Mouse (Mus musculus): ENCODE measurements around the gene Uvrag. TPM values are rescaled to one million over a fixed set of nuclear protein-coding genes. Genes with fewer than 3 reads are reported as not detected.

Uvrag gene
- 100 to 1,000 TPM in 25 of 26 experiments, 10 to 100 TPM in 1; 50.7 to 434 (median 284) TPM for total RNA-seq (2018; cell fraction: chromatin; rRNA removed)
- 10 to 100 TPM; 34.5 to 59.0 (median 45.3) TPM for total RNA-seq (2018; cell fraction: cytosol; rRNA removed)
- 100 to 1,000 TPM in 23 of 26 experiments, 10 to 100 TPM in 3; 61.5 to 335 (median 157) TPM for total RNA-seq (2018; cell fraction: nucleus; rRNA removed)
- 29.6 to 32.2 TPM (median 30.1 TPM) in 3 replicates for polyA plus RNA-seq (2018)

GRCm38 (mm10) chr7:99140984-99141918 is at the start of gene Uvrag:
TSS of gene Uvrag (minus strand) at chr7:99141141.
- WGBS (ENCODE audit: missing documents): under 1% methylated on average over 51 of the region's 51 CpGs

GRCm38 (mm10) chr7:99189885-99190284 is 48.9 kb upstream of the Uvrag start:
- Histone ChIP-seq H3K4me3 (ENCODE audit: inconsistent target) (no peak overlapping the region), H3K36me3 (ENCODE audit: inconsistent target) (no peaks in the 10 kb centered on the region), H3K79me2 (ENCODE audit: inconsistent target) (no peaks in the 10 kb centered on the region), H3K27ac (no peak overlapping the region)
- 36% methylated on average over 5 of the region's 5 CpGs for WGBS (ENCODE audit: missing documents)

More at GRCm38 (mm10) chr7:99140984-99141918, at the start of gene Uvrag:
- peak within 1 kb of the TSS; percentile 64 for H3K4me3 ChIP-seq (ENCODE audit: inconsistent target)
- H3K36me3 ChIP-seq (ENCODE audit: inconsistent target): no peaks in the 10 kb centered on the region
- peak within 1 kb of the TSS; percentile 69 for H3K27ac ChIP-seq
- peaks cover 43% of the 10 kb centered on the region for H3K79me2 ChIP-seq (ENCODE audit: inconsistent target)

- no peak overlapping the region for H3K4me3 ChIP-seq (ENCODE audit: inconsistent target)
- H3K27ac ChIP-seq: no peak overlapping the region
- H3K36me3 ChIP-seq (ENCODE audit: inconsistent target): no peaks in the 10 kb centered on the region
- WGBS (ENCODE audit: missing documents): 59% methylated on average over 6 of the region's 6 CpGs
- H3K79me2 ChIP-seq (ENCODE audit: inconsistent target): no peaks in the 10 kb centered on the region
These were observed 47.7 kb upstream of the Uvrag start for GRCm38 (mm10) chr7:99188630-99189029.

GRCm38 (mm10) chr7:99187451-99187850 is 46.5 kb upstream of the Uvrag start:
- no peak overlapping the region for H3K27ac ChIP-seq
- no peaks in the 10 kb centered on the region for H3K79me2 ChIP-seq (ENCODE audit: inconsistent target)
- WGBS (ENCODE audit: missing documents): 96% methylated on average over 5 of the region's 5 CpGs
- no peaks in the 10 kb centered on the region for H3K36me3 ChIP-seq (ENCODE audit: inconsistent target)
- no peak overlapping the region for H3K4me3 ChIP-seq (ENCODE audit: inconsistent target)

- Histone ChIP-seq H3K4me3 (ENCODE audit: inconsistent target) (no peak overlapping the region), H3K79me2 (ENCODE audit: inconsistent target) (no peaks in the 10 kb centered on the region), H3K27ac (no peak overlapping the region), H3K36me3 (ENCODE audit: inconsistent target) (no peaks in the 10 kb centered on the region)
- WGBS (ENCODE audit: missing documents): 89% methylated on average over 3 of the region's 3 CpGs
These were observed 44.5 kb upstream of the Uvrag start for GRCm38 (mm10) chr7:99185405-99185804.

DNA sequence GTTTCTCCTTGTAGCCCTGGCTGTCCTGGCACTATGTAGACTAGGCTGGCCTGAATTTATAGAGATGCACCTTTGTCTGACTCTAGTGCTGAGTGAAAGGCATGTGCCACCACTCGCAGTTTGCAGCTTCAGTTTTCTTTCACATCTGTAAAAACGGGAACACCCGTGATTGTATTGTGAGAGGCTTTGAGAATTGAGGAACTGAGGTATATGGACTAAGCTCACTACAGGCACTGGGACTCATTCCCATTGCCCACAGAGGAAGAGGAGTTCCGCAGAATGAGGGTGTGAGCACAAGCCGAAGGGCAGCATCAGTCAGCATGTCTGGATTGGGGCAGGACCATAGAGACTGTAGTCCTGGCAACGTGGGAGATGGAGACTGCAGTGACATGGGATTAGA is 42.8 kb upstream of the Uvrag start:
- 8% methylated on average over 6 of the region's 6 CpGs for WGBS (ENCODE audit: missing documents)

DNA sequence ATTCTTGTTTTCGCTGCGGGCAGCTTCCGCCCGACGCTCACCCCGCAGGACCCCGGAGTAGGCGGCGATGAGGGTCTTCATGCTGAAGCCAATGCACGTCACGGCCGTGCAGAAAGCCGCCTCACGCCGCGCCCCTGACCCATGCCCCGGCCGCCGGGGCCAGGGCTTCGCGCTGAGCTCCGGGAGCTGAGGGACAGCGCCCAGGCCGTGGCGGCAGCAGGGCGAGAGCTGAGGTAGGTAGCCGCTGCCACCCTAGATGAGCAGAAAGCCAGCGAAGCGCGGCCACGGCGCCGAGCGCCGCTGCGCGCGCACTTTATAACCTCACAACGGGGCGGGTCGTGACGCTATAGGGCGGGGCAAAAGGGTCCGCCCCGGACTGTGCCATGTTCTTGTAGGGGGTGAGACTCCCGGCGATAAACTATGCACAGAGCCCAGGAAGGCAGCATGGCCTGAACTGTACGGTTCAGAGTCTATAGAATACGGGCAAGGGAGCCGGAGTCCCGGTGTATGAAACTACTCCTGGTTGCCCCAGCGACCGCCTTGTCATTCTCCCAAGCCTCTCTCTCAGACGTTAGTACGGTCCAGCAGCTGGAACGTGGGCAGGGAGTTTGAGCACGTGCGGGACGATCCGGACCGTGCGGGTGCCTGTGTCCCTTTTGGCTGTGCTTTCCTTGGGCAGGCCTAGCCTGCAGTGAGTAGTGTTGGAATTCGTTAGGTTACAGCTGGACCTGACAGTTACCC is 41.7 kb upstream of the Uvrag start, which contains the start of gene Dgat2:
Gene Dgat2, minus strand, starts transcription at position 288 of the 741 bp plus-strand sequence.
- H3K4me3 ChIP-seq (ENCODE audit: inconsistent target): peak within 1 kb of the TSS; percentile 14; the same call in 1 of the 2 replicates
- WGBS (ENCODE audit: missing documents): under 1% methylated on average over 46 of the region's 63 CpGs
- no peaks in the 10 kb centered on the region for H3K36me3 ChIP-seq (ENCODE audit: inconsistent target)
- H3K79me2 ChIP-seq (ENCODE audit: inconsistent target): no peaks in the 10 kb centered on the region
- H3K27ac ChIP-seq: peak within 1 kb of the TSS; percentile 77

More for the DNA sequence above, 42.8 kb upstream of the Uvrag start:
- Histone ChIP-seq H3K36me3 (ENCODE audit: inconsistent target) (no peaks in the 10 kb centered on the region), H3K4me3 (ENCODE audit: inconsistent target) (no peak overlapping the region), H3K27ac (no peak overlapping the region), H3K79me2 (ENCODE audit: inconsistent target) (no peaks in the 10 kb centered on the region)

DNA sequence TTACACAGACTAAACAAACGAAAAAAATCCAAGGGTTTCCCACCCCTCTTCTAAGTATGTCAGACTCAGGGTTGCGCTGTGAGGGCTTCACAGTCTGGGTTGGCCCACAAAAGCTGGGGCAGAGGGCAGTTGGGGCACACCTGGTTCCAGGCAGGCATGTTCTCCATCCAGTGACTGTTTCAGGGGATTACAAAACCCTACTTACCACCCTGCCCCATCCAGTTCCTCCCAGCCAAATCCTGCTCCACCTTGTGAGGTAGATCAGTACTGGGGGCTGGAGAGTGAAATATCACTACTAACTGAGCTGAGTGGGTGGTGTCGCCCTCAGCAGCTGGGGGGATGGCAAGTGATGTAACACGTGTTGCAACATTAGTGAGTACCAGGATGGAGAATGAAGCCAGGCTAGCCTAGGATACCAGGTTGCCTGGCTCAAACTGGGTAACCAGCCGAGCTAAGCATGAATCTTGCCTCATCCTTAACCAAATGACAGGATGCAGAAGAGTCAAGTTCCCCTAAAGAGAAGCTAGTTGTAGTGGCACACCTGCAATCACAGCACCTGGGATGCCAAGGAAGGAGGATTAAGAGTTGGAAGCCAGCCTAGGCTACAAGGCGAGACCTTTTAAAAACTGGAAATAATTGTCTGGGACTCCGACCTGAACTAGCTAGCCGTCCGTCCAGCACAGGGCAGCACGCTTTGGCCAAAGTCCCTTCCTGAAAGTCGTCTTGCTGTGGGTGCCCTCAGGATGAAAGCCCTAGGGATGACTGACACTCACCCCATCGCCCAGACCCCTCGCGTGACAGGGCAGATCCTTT is 40.9 kb upstream of the Uvrag start:
- WGBS (ENCODE audit: missing documents): 28% methylated on average over 12 of the region's 14 CpGs
- H3K27ac ChIP-seq: no peak overlapping the region
- no peaks in the 10 kb centered on the region for H3K36me3 ChIP-seq (ENCODE audit: inconsistent target)
- H3K79me2 ChIP-seq (ENCODE audit: inconsistent target): no peaks in the 10 kb centered on the region
- H3K4me3 ChIP-seq (ENCODE audit: inconsistent target): no peak overlapping the region

- no peaks in the 10 kb centered on the region for H3K79me2 ChIP-seq (ENCODE audit: inconsistent target)
- no peak overlapping the region for H3K27ac ChIP-seq
- H3K36me3 ChIP-seq (ENCODE audit: inconsistent target): no peaks in the 10 kb centered on the region
- 63% methylated on average over 1 of the region's 1 CpGs for WGBS (ENCODE audit: missing documents)
- no peak overlapping the region for H3K4me3 ChIP-seq (ENCODE audit: inconsistent target)
These were observed 39.2 kb upstream of the Uvrag start for GRCm38 (mm10) chr7:99180162-99180561.

- H3K27ac ChIP-seq: no peak overlapping the region
- WGBS (ENCODE audit: missing documents): 92% methylated on average over 9 of the region's 9 CpGs
- H3K4me3 ChIP-seq (ENCODE audit: inconsistent target): no peak overlapping the region
- H3K79me2 ChIP-seq (ENCODE audit: inconsistent target): no peaks in the 10 kb centered on the region
- no peaks in the 10 kb centered on the region for H3K36me3 ChIP-seq (ENCODE audit: inconsistent target)
These were observed 38.3 kb upstream of the Uvrag start for GRCm38 (mm10) chr7:99179271-99179670.

- H3K36me3 ChIP-seq (ENCODE audit: inconsistent target): no peaks in the 10 kb centered on the region
- 93% methylated on average over 5 of the region's 5 CpGs for WGBS (ENCODE audit: missing documents)
- H3K4me3 ChIP-seq (ENCODE audit: inconsistent target): no peak overlapping the region
- no peaks in the 10 kb centered on the region for H3K79me2 ChIP-seq (ENCODE audit: inconsistent target)
- no peak overlapping the region for H3K27ac ChIP-seq
These were observed 36.4 kb upstream of the Uvrag start for GRCm38 (mm10) chr7:99177386-99177785.

DNA sequence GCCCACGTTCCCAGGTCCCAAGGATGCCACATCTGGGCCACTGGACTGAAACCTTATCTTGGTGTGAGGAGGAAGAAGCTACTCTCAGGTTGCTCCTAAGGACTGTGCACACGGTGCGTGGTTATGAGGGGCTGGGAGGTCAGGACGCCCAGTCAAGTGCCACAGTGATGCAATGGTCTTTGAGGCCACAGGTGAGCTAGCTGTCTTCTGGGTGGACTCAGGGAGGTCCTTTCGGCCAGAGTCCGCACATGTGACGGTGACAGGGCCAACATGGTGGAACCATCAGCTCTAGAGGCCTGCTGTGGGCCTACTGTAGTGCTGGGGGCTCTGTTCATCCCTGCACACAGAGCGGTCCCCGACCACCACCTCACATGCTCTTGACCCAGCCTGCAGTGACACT is 34.7 kb upstream of the Uvrag start:
- WGBS (ENCODE audit: missing documents): 93% methylated on average over 9 of the region's 9 CpGs
- no peak overlapping the region for H3K27ac ChIP-seq
- H3K36me3 ChIP-seq (ENCODE audit: inconsistent target): no peaks in the 10 kb centered on the region

DNA sequence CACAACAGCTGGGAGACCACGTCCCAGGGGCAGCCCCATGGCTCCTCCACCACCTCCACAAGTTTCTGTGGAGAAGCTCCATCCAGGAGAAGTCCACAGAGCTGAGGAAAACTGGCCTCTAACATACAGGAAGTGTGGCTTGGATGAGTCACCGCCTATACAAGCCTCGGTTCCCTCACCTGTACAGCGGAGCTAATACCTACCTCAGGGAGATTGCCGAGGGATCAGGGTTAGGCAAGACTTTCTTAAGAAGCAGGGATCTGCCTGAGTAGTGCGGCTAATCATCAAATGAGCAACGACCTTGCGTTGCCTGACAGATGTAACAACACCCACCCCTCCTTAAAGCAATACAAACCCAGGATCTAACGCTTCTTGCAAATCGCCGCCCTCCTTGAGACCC is 34.2 kb upstream of the Uvrag start:
- H3K27ac ChIP-seq: no peak overlapping the region
- no peaks in the 10 kb centered on the region for H3K79me2 ChIP-seq (ENCODE audit: inconsistent target)
- H3K36me3 ChIP-seq (ENCODE audit: inconsistent target): no peaks in the 10 kb centered on the region
- WGBS (ENCODE audit: missing documents): 76% methylated on average over 11 of the region's 11 CpGs
- no peak overlapping the region for H3K4me3 ChIP-seq (ENCODE audit: inconsistent target)

More for the DNA sequence above, 34.7 kb upstream of the Uvrag start:
- Histone ChIP-seq H3K79me2 (ENCODE audit: inconsistent target) (no peaks in the 10 kb centered on the region), H3K4me3 (ENCODE audit: inconsistent target) (no peak overlapping the region)

- no peak overlapping the region for H3K27ac ChIP-seq
These were observed 33.1 kb upstream of the Uvrag start for GRCm38 (mm10) chr7:99174006-99174405.

More at GRCm38 (mm10) chr7:99174006-99174405, 33.1 kb upstream of the Uvrag start:
- H3K4me3 ChIP-seq (ENCODE audit: inconsistent target): no peak overlapping the region
- WGBS (ENCODE audit: missing documents): 96% methylated on average over 4 of the region's 4 CpGs
- no peaks in the 10 kb centered on the region for H3K36me3 ChIP-seq (ENCODE audit: inconsistent target)
- H3K79me2 ChIP-seq (ENCODE audit: inconsistent target): no peaks in the 10 kb centered on the region

Measured in macrophage (primary cell).